Mouse (Mus musculus) stomach, embryonic 15.5 days (tissue): ENCODE measurements at regions not wholly inside any gene's neighbourhood (a gene's known extent, or its start where the extent isn't known, plus 50 kb on each side); places are given as distances from the start of the nearest gene placed in this dataset.

Experiments used
- ATAC-seq: fragments of 200-750 bp; cut with Nextera tagmentation; 2 replicates; pipeline ENCODE4 v1.8.0; 2017; ENCODE audit warnings: low read depth, moderate number of reproducible peaks, moderate TSS enrichment; ENCODE audit not compliant: insufficient read depth, low FRiP score
- H3K27ac ChIP-seq: fragments of 300-500 bp; sonication (generic); 2 replicates; pipeline ENCODE4 v1.5.1; 2015; ENCODE audit warnings: mild to moderate bottlenecking, inconsistent platforms
- H3K27me3 ChIP-seq: fragments of 300-500 bp; sonication (generic); replicated peaks from 2 replicates; pipeline ENCODE4 v1.6.1; 2015; ENCODE audit warnings: inconsistent platforms
- H3K36me3 ChIP-seq: fragments of 300-500 bp; sonication (generic); 2 replicates; pipeline ENCODE4 v1.6.1; 2015; ENCODE audit warnings: inconsistent platforms
- H3K4me1 ChIP-seq: fragments of 300-500 bp; sonication (generic); 2 replicates; pipeline ENCODE4 v1.6.1; 2015; ENCODE audit warnings: inconsistent platforms
- H3K4me2 ChIP-seq: fragments of 300-500 bp; sonication (generic); 2 replicates; pipeline ENCODE4 v1.6.1; 2015; ENCODE audit warnings: mild to moderate bottlenecking, inconsistent platforms
- H3K4me3 ChIP-seq: fragments of 300-500 bp; sonication (generic); replicated peaks from 2 replicates; pipeline ENCODE4 v1.5.1; 2015; ENCODE audit warnings: inconsistent platforms
- H3K9ac ChIP-seq: fragments of 300-500 bp; sonication (generic); 2 replicates; pipeline ENCODE4 v1.6.1; 2015; ENCODE audit warnings: inconsistent platforms
- H3K9me3 ChIP-seq: fragments of 300-500 bp; sonication (generic); 2 replicates; pipeline ENCODE4 v1.6.1; 2016; ENCODE audit warnings: inconsistent platforms
- WGBS: fragments of 180-500 bp; shearing (Covaris S2); methylation state at CpG from one replicate; pipeline ENCODE4 v1.1.7; 2015; 5-methylcytosine and 5-hydroxymethylcytosine counted together

GRCm38 (mm10) chr2:45623056-45623455, 505.9 kb upstream of the Zeb2 start:
- no peaks in the 10 kb centered on the region for H3K4me1 ChIP-seq
- H3K27ac ChIP-seq: no peak overlapping the region
- no peaks in the 10 kb centered on the region for H3K9me3 ChIP-seq
- no peak for ATAC-seq
- no peak overlapping the region for H3K4me3 ChIP-seq
- no peaks in the 10 kb centered on the region for H3K36me3 ChIP-seq
- H3K4me2 ChIP-seq: no peak overlapping the region
- H3K9ac ChIP-seq: no peak overlapping the region
- 72% methylated on average over 3 of the region's 3 CpGs for WGBS
- H3K27me3 ChIP-seq: no peaks in the 10 kb centered on the region

GRCm38 (mm10) chr2:45608926-45609325, 491.7 kb upstream of the Zeb2 start:
- no peak overlapping the region for H3K27ac ChIP-seq
- H3K4me2 ChIP-seq: no peak overlapping the region
- no peaks in the 10 kb centered on the region for H3K4me1 ChIP-seq
- no peaks in the 10 kb centered on the region for H3K36me3 ChIP-seq
- no peak for ATAC-seq
- no peak overlapping the region for H3K9ac ChIP-seq
- H3K4me3 ChIP-seq: no peak overlapping the region
- 89% methylated on average over 1 of the region's 1 CpGs for WGBS
- no peaks in the 10 kb centered on the region for H3K9me3 ChIP-seq
- H3K27me3 ChIP-seq: no peaks in the 10 kb centered on the region

- Histone ChIP-seq H3K27me3 (no peaks in the 10 kb centered on the region), H3K36me3 (no peaks in the 10 kb centered on the region), H3K4me2 (no peak overlapping the region), H3K27ac (no peak overlapping the region), H3K4me3 (no peak overlapping the region), H3K9me3 (no peaks in the 10 kb centered on the region), H3K9ac (no peak overlapping the region), H3K4me1 (no peaks in the 10 kb centered on the region)
- ATAC-seq: no peak
These were observed 490.2 kb upstream of the Zeb2 start for GRCm38 (mm10) chr2:45607393-45607792.

- Histone ChIP-seq H3K27ac (peak overlapping the region; percentile 21; the same call in 1 of the 2 replicates), H3K36me3 (no peaks in the 10 kb centered on the region), H3K9me3 (no peaks in the 10 kb centered on the region), H3K9ac (no peak overlapping the region), H3K27me3 (no peaks in the 10 kb centered on the region), H3K4me1 (no peaks in the 10 kb centered on the region), H3K4me2 (no peak overlapping the region), H3K4me3 (no peak overlapping the region)
- WGBS: 33% methylated on average over 6 of the region's 6 CpGs
- ATAC-seq: no peak
These were observed 484.2 kb upstream of the Zeb2 start for GRCm38 (mm10) chr2:45601332-45601900.

GRCm38 (mm10) chr2:45593765-45594164, 476.6 kb upstream of the Zeb2 start:
- Histone ChIP-seq H3K27me3 (no peaks in the 10 kb centered on the region), H3K27ac (no peak overlapping the region), H3K4me1 (no peaks in the 10 kb centered on the region), H3K9me3 (no peaks in the 10 kb centered on the region), H3K4me2 (no peak overlapping the region), H3K36me3 (no peaks in the 10 kb centered on the region), H3K4me3 (no peak overlapping the region), H3K9ac (no peak overlapping the region)
- ATAC-seq: no peak
- 76% methylated on average over 4 of the region's 4 CpGs for WGBS

GRCm38 (mm10) chr2:45590980-45591379, 473.8 kb upstream of the Zeb2 start:
- Histone ChIP-seq H3K36me3 (no peaks in the 10 kb centered on the region), H3K9ac (no peak overlapping the region), H3K4me2 (no peak overlapping the region), H3K27ac (no peak overlapping the region), H3K4me3 (no peak overlapping the region), H3K27me3 (no peaks in the 10 kb centered on the region), H3K9me3 (no peaks in the 10 kb centered on the region), H3K4me1 (no peaks in the 10 kb centered on the region)
- ATAC-seq: no peak
- WGBS: 91% methylated on average over 1 of the region's 1 CpGs

GRCm38 (mm10) chr2:45588248-45588647, 471.1 kb upstream of the Zeb2 start:
- ATAC-seq: no peak

GRCm38 (mm10) chr2:45586588-45587200, 469.5 kb upstream of the Zeb2 start:
- H3K9ac ChIP-seq: no peak overlapping the region
- no peaks in the 10 kb centered on the region for H3K9me3 ChIP-seq
- H3K4me3 ChIP-seq: no peak overlapping the region
- ATAC-seq: no peak
- no peaks in the 10 kb centered on the region for H3K4me1 ChIP-seq
- no peaks in the 10 kb centered on the region for H3K36me3 ChIP-seq
- 36% methylated on average over 1 of the region's 1 CpGs for WGBS
- H3K27ac ChIP-seq: no peak overlapping the region
- H3K4me2 ChIP-seq: no peak overlapping the region
- no peaks in the 10 kb centered on the region for H3K27me3 ChIP-seq

More at GRCm38 (mm10) chr2:45588248-45588647, 471.1 kb upstream of the Zeb2 start:
- 92% methylated on average over 2 of the region's 2 CpGs for WGBS
- Histone ChIP-seq H3K27ac (no peak overlapping the region), H3K27me3 (no peaks in the 10 kb centered on the region), H3K4me2 (no peak overlapping the region), H3K9me3 (no peaks in the 10 kb centered on the region), H3K36me3 (no peaks in the 10 kb centered on the region), H3K4me1 (no peaks in the 10 kb centered on the region), H3K9ac (no peak overlapping the region), H3K4me3 (no peak overlapping the region)

GRCm38 (mm10) chr2:45581549-45581925, 464.3 kb upstream of the Zeb2 start:
- H3K9me3 ChIP-seq: no peaks in the 10 kb centered on the region
- H3K4me2 ChIP-seq: no peak overlapping the region
- H3K27ac ChIP-seq: no peak overlapping the region
- H3K36me3 ChIP-seq: no peaks in the 10 kb centered on the region
- H3K27me3 ChIP-seq: no peaks in the 10 kb centered on the region
- H3K4me3 ChIP-seq: no peak overlapping the region
- H3K4me1 ChIP-seq: no peaks in the 10 kb centered on the region
- no peak for ATAC-seq
- no peak overlapping the region for H3K9ac ChIP-seq
- 75% methylated on average over 4 of the region's 4 CpGs for WGBS

GRCm38 (mm10) chr2:45580838-45581548, 463.8 kb upstream of the Zeb2 start:
- Histone ChIP-seq H3K4me2 (no peak overlapping the region), H3K9me3 (no peaks in the 10 kb centered on the region), H3K4me3 (no peak overlapping the region), H3K4me1 (no peaks in the 10 kb centered on the region), H3K9ac (no peak overlapping the region), H3K27me3 (no peaks in the 10 kb centered on the region), H3K27ac (no peak overlapping the region), H3K36me3 (no peaks in the 10 kb centered on the region)
- WGBS: 37% methylated on average over 8 of the region's 8 CpGs
- ATAC-seq: no peak

- H3K4me2 ChIP-seq: no peak overlapping the region
- 81% methylated on average over 3 of the region's 3 CpGs for WGBS
- H3K9me3 ChIP-seq: no peaks in the 10 kb centered on the region
- H3K4me1 ChIP-seq: no peaks in the 10 kb centered on the region
- no peaks in the 10 kb centered on the region for H3K27me3 ChIP-seq
- H3K27ac ChIP-seq: no peak overlapping the region
- ATAC-seq: no peak
- no peak overlapping the region for H3K9ac ChIP-seq
- H3K36me3 ChIP-seq: no peaks in the 10 kb centered on the region
- H3K4me3 ChIP-seq: no peak overlapping the region
These were observed 455.7 kb upstream of the Zeb2 start for GRCm38 (mm10) chr2:45572906-45573305.

GRCm38 (mm10) chr2:45554707-45555106, 437.5 kb upstream of the Zeb2 start:
- ATAC-seq: no peak
- Histone ChIP-seq H3K4me2 (no peak overlapping the region), H3K4me1 (no peaks in the 10 kb centered on the region), H3K36me3 (no peaks in the 10 kb centered on the region), H3K9me3 (no peaks in the 10 kb centered on the region), H3K27me3 (no peaks in the 10 kb centered on the region), H3K4me3 (no peak overlapping the region), H3K9ac (no peak overlapping the region), H3K27ac (no peak overlapping the region)
- WGBS: 81% methylated on average over 4 of the region's 4 CpGs
